Mouse (Mus musculus) heart, embryonic 10.5 days (tissue): ENCODE measurements around the gene Abhd14b. TPM values are rescaled to one million over a fixed set of nuclear protein-coding genes. Genes with fewer than 3 reads are reported as not detected.

Experiments
- DNase-seq: peaks from one replicate; pipeline ENCODE4 v3.0.0-alpha.2; 2017; ENCODE audit warnings: low spot score
- H3K27ac ChIP-seq: fragments of 300-500 bp; sonication (generic); 2 replicates; pipeline ENCODE4 v1.5.1; 2016; ENCODE audit warnings: mild to moderate bottlenecking
- H3K27me3 ChIP-seq: fragments of 300-500 bp; sonication (generic); 2 replicates; pipeline ENCODE4 v1.6.1; 2016; ENCODE audit warnings: mild to moderate bottlenecking; ENCODE audit not compliant: poor library complexity, insufficient read depth, severe bottlenecking
- H3K36me3 ChIP-seq: fragments of 300-500 bp; sonication (generic); 2 replicates; pipeline ENCODE4 v1.6.1; 2016; ENCODE audit warnings: mild to moderate bottlenecking, moderate library complexity
- H3K4me1 ChIP-seq: fragments of 300-500 bp; sonication (generic); 2 replicates; pipeline ENCODE4 v1.6.1; 2016; ENCODE audit warnings: mild to moderate bottlenecking
- H3K4me3 ChIP-seq: fragments of 300-500 bp; sonication (generic); 2 replicates; pipeline ENCODE4 v1.5.1; 2016; ENCODE audit warnings: mild to moderate bottlenecking, moderate library complexity
- H3K9me3 ChIP-seq: fragments of 300-500 bp; sonication (generic); 2 replicates; pipeline ENCODE4 v1.6.1; 2016; ENCODE audit warnings: mild to moderate bottlenecking, moderate library complexity
- WGBS: fragments of 180-500 bp; shearing (Covaris S2); methylation state at CpG from one replicate; pipeline ENCODE4 v1.1.7; 2016; 5-methylcytosine and 5-hydroxymethylcytosine counted together
- polyA plus RNA-seq: library from polyadenylated mRNA; unstranded; fragments of >200 nt; fragmentation: Nextera tagmentation; extraction: Ambion mirVana; gene quantifications from 2 replicates; pipeline ENCODE4 v1.2.1, GENCODE M21; 2016

Abhd14b gene
- polyA plus RNA-seq, 1 experiment from 2014 or later, result 7.8 TPM

- no peak for DNase-seq
- Histone ChIP-seq H3K27ac (0 out of 2 replicates have a peak overlapping the region, but pooled peaks have one; percentile 57), H3K27me3 (no peaks in the 10 kb centered on the region), H3K4me3 (no peak overlapping the region), H3K4me1 (peaks cover 49% of the 10 kb centered on the region), H3K9me3 (no peaks in the 10 kb centered on the region), H3K36me3 (no peaks in the 10 kb centered on the region)
- WGBS, result 83% methylated on average over 3 of the region's 3 CpGs
These were observed 35.0 kb upstream of the Abhd14b start for GRCm38 (mm10) chr9:106412210-106412609.

- Histone ChIP-seq H3K9me3 (no peaks in the 10 kb centered on the region), H3K27ac (no peak overlapping the region), H3K4me3 (no peak overlapping the region)
These were observed 33.7 kb upstream of the Abhd14b start for GRCm38 (mm10) chr9:106413606-106414005.

GRCm38 (mm10) chr9:106416826-106417225 lies 30.4 kb upstream of the Abhd14b start:
- WGBS, result 63% methylated on average over 6 of the region's 6 CpGs
- H3K27ac ChIP-seq, result peak overlapping the region; percentile 83; the same call in 1 of the 2 replicates
- H3K36me3 ChIP-seq, result no peaks in the 10 kb centered on the region
- H3K27me3 ChIP-seq, result peaks cover 21% of the 10 kb centered on the region
- DNase-seq, result no peak
- H3K4me1 ChIP-seq, result peaks cover 51% of the 10 kb centered on the region
- no peak overlapping the region for H3K4me3 ChIP-seq
- H3K9me3 ChIP-seq, result no peaks in the 10 kb centered on the region

More at GRCm38 (mm10) chr9:106413606-106414005, 33.7 kb upstream of the Abhd14b start:
- Histone ChIP-seq H3K36me3 (no peaks in the 10 kb centered on the region), H3K4me1 (peaks cover 49% of the 10 kb centered on the region), H3K27me3 (peaks cover 3% of the 10 kb centered on the region; the same call in 1 of the 2 replicates)
- 83% methylated on average over 5 of the region's 5 CpGs for WGBS
- no peak for DNase-seq

GRCm38 (mm10) chr9:106417841-106418625 lies 29.2 kb upstream of the Abhd14b start:
- peak; percentile 88 for DNase-seq
- Histone ChIP-seq H3K36me3 (no peaks in the 10 kb centered on the region), H3K4me3 (peak overlapping the region; percentile 54), H3K27me3 (peaks cover 21% of the 10 kb centered on the region), H3K9me3 (no peaks in the 10 kb centered on the region), H3K27ac (peak overlapping the region; percentile 83), H3K4me1 (peaks cover 44% of the 10 kb centered on the region)
- WGBS, result 17% methylated on average over 29 of the region's 29 CpGs

- Histone ChIP-seq H3K4me1 (peaks cover 44% of the 10 kb centered on the region), H3K27ac (peak overlapping the region; percentile 67; the same call in 1 of the 2 replicates), H3K27me3 (peaks cover 21% of the 10 kb centered on the region), H3K4me3 (no peak overlapping the region), H3K9me3 (no peaks in the 10 kb centered on the region), H3K36me3 (no peaks in the 10 kb centered on the region)
- 8% methylated on average over 2 of the region's 2 CpGs for WGBS
- no peak for DNase-seq
These were observed 26.7 kb upstream of the Abhd14b start for GRCm38 (mm10) chr9:106420608-106421007.

GRCm38 (mm10) chr9:106421033-106421864 lies 26.0 kb upstream of the Abhd14b start:
- Histone ChIP-seq H3K27me3 (peaks cover 21% of the 10 kb centered on the region), H3K4me1 (peaks cover 44% of the 10 kb centered on the region), H3K27ac (peak overlapping the region; percentile 67), H3K4me3 (peak overlapping the region; percentile 22; the same call in 1 of the 2 replicates), H3K36me3 (no peaks in the 10 kb centered on the region), H3K9me3 (no peaks in the 10 kb centered on the region)
- WGBS, result 11% methylated on average over 18 of the region's 18 CpGs
- no peak for DNase-seq

- Histone ChIP-seq H3K9me3 (no peaks in the 10 kb centered on the region), H3K4me1 (peaks cover 44% of the 10 kb centered on the region), H3K27me3 (peaks cover 21% of the 10 kb centered on the region), H3K4me3 (peak overlapping the region; percentile 22; the same call in 1 of the 2 replicates), H3K36me3 (no peaks in the 10 kb centered on the region), H3K27ac (peak overlapping the region; percentile 23; the same call in 1 of the 2 replicates)
- under 1% methylated on average over 3 of the region's 3 CpGs for WGBS
- peak; percentile 93 for DNase-seq
These were observed 25.4 kb upstream of the Abhd14b start for GRCm38 (mm10) chr9:106421865-106422160.

GRCm38 (mm10) chr9:106428719-106429220 lies 18.5 kb upstream of the Abhd14b start:
- peak; percentile 86 for DNase-seq
- no peaks in the 10 kb centered on the region for H3K9me3 ChIP-seq
- peaks cover 33% of the 10 kb centered on the region for H3K4me1 ChIP-seq
- H3K36me3 ChIP-seq, result peaks cover 35% of the 10 kb centered on the region
- H3K27me3 ChIP-seq, result no peaks in the 10 kb centered on the region
- peak overlapping the region; percentile 97 for H3K4me3 ChIP-seq
- peak overlapping the region; percentile 98 for H3K27ac ChIP-seq
- 21% methylated on average over 11 of the region's 11 CpGs for WGBS

- H3K36me3 ChIP-seq, result peaks cover 40% of the 10 kb centered on the region
- under 1% methylated on average over 55 of the region's 55 CpGs for WGBS
- no peaks in the 10 kb centered on the region for H3K27me3 ChIP-seq
- H3K4me3 ChIP-seq, result peak within 1 kb of the TSS; percentile 97
- peaks cover 37% of the 10 kb centered on the region for H3K4me1 ChIP-seq
- peak; percentile 97 for DNase-seq
- no peaks in the 10 kb centered on the region for H3K9me3 ChIP-seq
- peak within 1 kb of the TSS; percentile 98 for H3K27ac ChIP-seq
These were observed 17.8 kb upstream of the Abhd14b start, which contains the start of gene Rpl29 for GRCm38 (mm10) chr9:106429221-106430014. Gene Rpl29 (plus strand): TSS chr9:106429454.

- H3K27ac ChIP-seq, result peak overlapping the region; percentile 98
- no peaks in the 10 kb centered on the region for H3K9me3 ChIP-seq
- no peaks in the 10 kb centered on the region for H3K27me3 ChIP-seq
- peak overlapping the region; percentile 97 for H3K4me3 ChIP-seq
- 2% methylated on average over 4 of the region's 4 CpGs for WGBS
- DNase-seq, result no peak
- H3K36me3 ChIP-seq, result peaks cover 42% of the 10 kb centered on the region
- H3K4me1 ChIP-seq, result peaks cover 37% of the 10 kb centered on the region
These were observed 17.3 kb upstream of the Abhd14b start for GRCm38 (mm10) chr9:106430015-106430264.

GRCm38 (mm10) chr9:106433389-106433788 lies 13.9 kb upstream of the Abhd14b start:
- Histone ChIP-seq H3K27ac (no peak overlapping the region), H3K9me3 (no peaks in the 10 kb centered on the region), H3K4me3 (no peak overlapping the region), H3K4me1 (peaks cover 54% of the 10 kb centered on the region), H3K27me3 (no peaks in the 10 kb centered on the region), H3K36me3 (peaks cover 42% of the 10 kb centered on the region)
- no peak for DNase-seq
- 70% methylated on average over 7 of the region's 7 CpGs for WGBS

GRCm38 (mm10) chr9:106436566-106436965 lies 10.7 kb upstream of the Abhd14b start:
- Histone ChIP-seq H3K9me3 (no peaks in the 10 kb centered on the region), H3K27me3 (no peaks in the 10 kb centered on the region), H3K27ac (no peak overlapping the region), H3K4me1 (peaks cover 50% of the 10 kb centered on the region), H3K36me3 (peaks cover 29% of the 10 kb centered on the region), H3K4me3 (no peak overlapping the region)
- WGBS, result 83% methylated on average over 9 of the region's 9 CpGs
- DNase-seq, result no peak
